Mouse (Mus musculus) adrenal gland, postnatal 25 days (tissue): ENCODE data around the gene Stard8. TPM values are rescaled to one million over a fixed set of nuclear protein-coding genes. Genes with fewer than 3 reads are reported as not detected.

Source experiments
- total RNA-seq: library from RNA; stranded (reverse); gene quantifications from 2 replicates; pipeline ENCODE4 v1.2.3, GENCODE M21; 2021

The Stard8 gene
- total RNA-seq, 1 experiment from 2014 or later: 31.7 TPM

Other genes starting within 250 kb of the Stard8 start
- 13.3 and 16.1 TPM in 2 replicates for gene Ophn1, start 112.2 kb upstream of the Stard8 start, total RNA-seq
- 44.9 and 47.6 TPM in 2 replicates for gene Yipf6, start 66.9 kb upstream of the Stard8 start, total RNA-seq
- 47.3 and 60.8 TPM in 2 replicates for gene Efnb1, start 132.9 kb downstream of the Stard8 start, total RNA-seq